Mouse (Mus musculus) WW6 (cell line): ENCODE results near the gene Kdm6b.

ENCODE experiments used
- DNase-seq: peaks from one replicate; pipeline ENCODE4 v3.0.0-alpha.2; 2013; ENCODE audit warnings: low read depth, low spot score

Kdm6b gene

GRCm38 (mm10) chr11:69413221-69414181 lies at the start of gene Kdm6b:
Gene Kdm6b, minus strand, starts transcription at chr11:69413675.
- no peak for DNase-seq

- no peak for DNase-seq
Observed at GRCm38 (mm10) chr11:69461568-69461967, 48.1 kb upstream of the Kdm6b start.

- DNase-seq, result no peak
Observed at GRCm38 (mm10) chr11:69459883-69460282, 46.4 kb upstream of the Kdm6b start.

GRCm38 (mm10) chr11:69457006-69457579 lies 43.6 kb upstream of the Kdm6b start:
- no peak for DNase-seq

- DNase-seq, result peak; percentile 67
Observed at GRCm38 (mm10) chr11:69452114-69452867, 38.8 kb upstream of the Kdm6b start.

GRCm38 (mm10) chr11:69447299-69447698 lies 33.8 kb upstream of the Kdm6b start:
- DNase-seq, result no peak

- DNase-seq, result no peak
Observed at GRCm38 (mm10) chr11:69443328-69443727, 29.9 kb upstream of the Kdm6b start.

- no peak for DNase-seq
Observed at GRCm38 (mm10) chr11:69437291-69437690, 23.8 kb upstream of the Kdm6b start.

GRCm38 (mm10) chr11:69433189-69433588 lies 19.7 kb upstream of the Kdm6b start:
- no peak for DNase-seq

- DNase-seq, result no peak
Observed at GRCm38 (mm10) chr11:69432640-69432982, 19.1 kb upstream of the Kdm6b start.

- no peak for DNase-seq
Observed at GRCm38 (mm10) chr11:69431829-69432639, 18.6 kb upstream of the Kdm6b start.

GRCm38 (mm10) chr11:69430631-69431030 lies 17.2 kb upstream of the Kdm6b start:
- DNase-seq, result no peak

- no peak for DNase-seq
Observed at GRCm38 (mm10) chr11:69429313-69429712, 15.8 kb upstream of the Kdm6b start.

- no peak for DNase-seq
Observed at GRCm38 (mm10) chr11:69428751-69429150, 15.3 kb upstream of the Kdm6b start.

- no peak for DNase-seq
Observed at GRCm38 (mm10) chr11:69426246-69426645, 12.8 kb upstream of the Kdm6b start.

GRCm38 (mm10) chr11:69423885-69424284 lies 10.4 kb upstream of the Kdm6b start:
- DNase-seq, result no peak

GRCm38 (mm10) chr11:69422842-69423241 lies 9.4 kb upstream of the Kdm6b start:
- DNase-seq, result no peak

- DNase-seq, result no peak
Observed at GRCm38 (mm10) chr11:69421131-69421977, 7.9 kb upstream of the Kdm6b start.

GRCm38 (mm10) chr11:69420554-69421000 lies 7.1 kb upstream of the Kdm6b start:
- DNase-seq, result no peak

- DNase-seq, result no peak
Observed at GRCm38 (mm10) chr11:69419813-69420553, 6.5 kb upstream of the Kdm6b start.
